Mouse (Mus musculus): ENCODE data around the gene 4930550C14Rik. TPM values are rescaled to one million over a fixed set of nuclear protein-coding genes. Genes with fewer than 3 reads are reported as not detected.
A peak's percentile ranks its signal among the peaks of the same experiment; 100 is the strongest.

The 4930550C14Rik gene
- total RNA-seq, 2 experiments from 2014 or later = not detected

DNA sequence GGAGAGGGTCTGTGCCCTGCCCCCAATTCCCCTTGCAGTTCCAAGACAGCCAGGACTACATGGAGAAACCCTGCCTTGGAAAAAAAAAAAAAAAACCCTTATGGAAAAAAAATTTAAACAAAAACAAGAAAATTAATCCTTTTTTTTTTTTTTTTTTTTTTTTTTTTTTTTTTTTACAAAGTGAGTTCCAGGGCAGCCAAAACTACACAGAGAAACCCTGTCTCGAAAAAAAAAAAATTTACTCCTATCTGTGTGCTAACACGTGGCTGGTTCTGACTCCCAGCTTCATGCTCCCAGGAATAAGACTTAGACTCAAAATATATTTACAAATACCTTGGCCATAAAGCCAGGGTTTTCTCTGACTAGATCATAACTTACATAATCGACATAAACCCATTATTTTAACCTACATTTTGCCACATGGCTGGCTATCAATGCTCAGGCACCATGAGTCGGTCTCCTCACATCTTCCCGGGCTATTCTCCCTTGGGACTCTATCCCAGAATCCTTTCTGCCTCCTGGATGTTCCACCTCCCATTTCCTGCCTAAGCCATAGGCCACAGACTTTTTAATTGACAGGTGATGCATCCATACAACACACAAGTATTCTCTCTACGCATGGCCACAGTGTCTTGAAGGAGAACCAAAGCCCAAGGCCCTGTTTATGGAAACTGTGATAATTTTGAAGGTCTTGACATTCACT lies 2.1 kb downstream of the 4930550C14Rik start:
- no peak for DNase-seq

DNA sequence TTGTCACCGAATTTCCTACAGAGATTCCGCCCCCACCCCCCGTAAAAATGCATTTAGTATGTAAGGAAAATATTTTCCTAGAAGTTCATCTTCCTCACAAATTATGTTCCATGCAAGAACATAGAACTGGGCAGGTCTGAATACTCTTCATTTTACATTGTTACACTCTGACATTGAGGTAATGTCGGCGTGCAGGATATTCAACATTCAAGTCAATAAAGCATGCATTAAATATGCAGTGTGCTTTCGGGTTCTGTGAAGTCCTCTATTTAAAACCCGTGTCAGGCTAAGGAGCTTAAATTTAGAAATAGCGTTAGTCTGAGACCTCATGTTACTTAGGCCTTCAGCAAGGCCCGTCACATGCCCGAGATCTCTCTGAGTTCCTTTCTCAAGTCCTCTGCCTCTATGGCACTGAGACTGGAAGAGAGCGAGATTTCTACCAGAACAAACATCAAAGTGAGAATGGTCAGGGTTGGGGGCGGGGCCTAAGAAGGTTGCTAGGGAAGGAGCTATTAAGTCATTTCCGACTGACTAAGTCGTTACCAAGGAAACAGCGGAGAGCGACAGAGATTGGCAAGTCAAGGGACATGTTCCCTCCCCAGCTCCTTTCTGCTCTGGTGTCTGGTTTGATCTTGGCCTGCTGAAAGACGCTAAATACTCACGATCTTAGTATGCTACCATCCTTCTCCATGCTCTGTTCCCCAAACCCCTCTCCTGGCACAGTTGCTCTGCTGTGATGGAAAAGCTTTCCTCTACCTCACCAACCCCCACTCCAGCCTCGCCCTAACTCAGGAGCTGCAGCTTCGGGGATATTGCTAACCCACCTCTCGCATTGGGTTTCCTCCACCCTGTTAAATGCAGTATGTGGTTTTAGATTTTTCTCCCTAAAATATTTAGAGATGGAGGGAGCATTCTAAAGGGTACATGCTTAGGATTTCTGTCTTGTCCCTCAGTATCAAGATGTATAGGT lies 2.9 kb downstream of the 4930550C14Rik start:
- peak; percentile 50 for DNase-seq

- no peak for DNase-seq
These were observed 6.4 kb downstream of the 4930550C14Rik start for GRCm38 (mm10) chr9:53408548-53408947.

- DNase-seq = no peak
These were observed 6.8 kb downstream of the 4930550C14Rik start for GRCm38 (mm10) chr9:53408953-53409361.

DNA sequence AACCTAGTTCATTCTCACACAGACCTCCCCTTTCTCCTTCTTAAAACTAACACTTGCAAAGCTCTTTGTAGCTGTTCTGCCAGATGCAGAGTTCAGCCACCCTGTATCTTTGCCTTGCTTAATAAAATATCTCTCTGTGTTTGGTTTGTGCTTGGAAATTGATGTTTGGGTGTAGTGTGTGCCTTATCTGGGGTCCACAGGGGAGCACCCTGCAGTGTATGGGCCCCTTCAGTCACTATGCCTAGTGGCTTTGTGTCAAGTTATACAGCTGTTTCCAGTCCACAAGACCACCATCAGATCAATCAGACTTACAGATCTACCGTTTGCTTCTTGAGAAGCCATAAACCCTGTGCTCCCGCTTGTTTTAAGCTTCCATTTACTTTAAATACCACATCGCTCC lies 7.3 kb downstream of the 4930550C14Rik start:
- DNase-seq = no peak

DNA sequence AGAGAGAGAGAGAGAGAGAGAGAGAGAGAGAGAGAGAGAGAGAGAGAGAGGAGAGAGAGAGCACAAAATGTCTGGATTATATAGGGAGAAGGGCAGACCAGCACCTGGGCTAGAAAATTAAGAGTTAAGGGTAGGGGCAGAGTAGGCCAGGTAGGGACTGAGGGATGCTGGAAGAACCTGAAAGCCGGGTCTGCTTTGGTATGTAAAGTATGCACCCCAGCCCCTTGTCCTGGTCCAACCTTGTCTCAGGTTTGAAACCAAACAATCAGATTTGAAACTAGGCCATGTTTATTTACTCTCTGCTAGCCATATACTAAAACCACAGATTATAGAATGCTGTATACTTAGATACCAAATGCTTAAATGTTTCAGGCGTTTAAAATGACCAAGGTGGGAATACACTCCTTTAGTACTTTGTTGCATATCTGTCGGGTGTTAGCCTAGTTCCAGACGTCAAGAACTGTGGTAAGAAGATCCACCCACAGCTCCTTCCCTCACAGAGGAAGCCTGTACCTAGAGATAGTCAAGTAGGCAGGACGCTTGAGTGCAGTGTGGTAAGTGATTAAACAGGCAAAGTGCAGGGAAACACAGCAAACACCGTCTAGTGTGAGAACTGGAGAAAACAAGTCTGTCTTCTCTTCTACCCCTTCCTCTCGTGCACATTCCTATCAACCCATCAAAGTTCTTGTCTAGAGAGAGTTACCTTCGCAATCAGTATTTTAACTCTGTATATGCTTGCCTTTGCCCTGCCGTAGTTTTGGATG lies 20.2 kb downstream of the 4930550C14Rik start:
- no peak for DNase-seq

GRCm38 (mm10) chr9:53426726-53427125 lies 24.6 kb downstream of the 4930550C14Rik start:
- no peak for DNase-seq

GRCm38 (mm10) chr9:53427638-53428037 lies 25.5 kb downstream of the 4930550C14Rik start:
- no peak for DNase-seq

GRCm38 (mm10) chr9:53435830-53436570 lies 33.9 kb downstream of the 4930550C14Rik start:
- no peak for DNase-seq

GRCm38 (mm10) chr9:53450609-53451008 lies 48.5 kb downstream of the 4930550C14Rik start:
- no peak for DNase-seq

DNA sequence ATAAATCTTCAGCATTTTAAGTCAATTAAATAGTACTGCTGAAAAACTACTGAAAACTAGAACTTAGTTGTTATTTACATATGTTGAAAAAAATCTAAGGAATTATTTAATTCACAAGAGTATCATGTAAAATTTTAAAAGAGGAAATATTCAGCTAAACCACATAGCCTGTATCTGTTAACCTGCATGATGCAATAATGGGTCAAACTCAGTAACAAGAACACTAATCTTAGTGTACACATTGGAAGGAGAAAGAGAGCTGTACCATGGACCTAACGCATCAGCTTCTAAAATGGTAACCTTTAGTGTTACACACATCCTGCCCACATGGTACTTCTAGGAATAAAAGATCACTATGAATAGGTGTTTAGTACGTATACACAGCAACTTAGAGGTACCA lies 49.9 kb downstream of the 4930550C14Rik start:
- DNase-seq = no peak

DNA sequence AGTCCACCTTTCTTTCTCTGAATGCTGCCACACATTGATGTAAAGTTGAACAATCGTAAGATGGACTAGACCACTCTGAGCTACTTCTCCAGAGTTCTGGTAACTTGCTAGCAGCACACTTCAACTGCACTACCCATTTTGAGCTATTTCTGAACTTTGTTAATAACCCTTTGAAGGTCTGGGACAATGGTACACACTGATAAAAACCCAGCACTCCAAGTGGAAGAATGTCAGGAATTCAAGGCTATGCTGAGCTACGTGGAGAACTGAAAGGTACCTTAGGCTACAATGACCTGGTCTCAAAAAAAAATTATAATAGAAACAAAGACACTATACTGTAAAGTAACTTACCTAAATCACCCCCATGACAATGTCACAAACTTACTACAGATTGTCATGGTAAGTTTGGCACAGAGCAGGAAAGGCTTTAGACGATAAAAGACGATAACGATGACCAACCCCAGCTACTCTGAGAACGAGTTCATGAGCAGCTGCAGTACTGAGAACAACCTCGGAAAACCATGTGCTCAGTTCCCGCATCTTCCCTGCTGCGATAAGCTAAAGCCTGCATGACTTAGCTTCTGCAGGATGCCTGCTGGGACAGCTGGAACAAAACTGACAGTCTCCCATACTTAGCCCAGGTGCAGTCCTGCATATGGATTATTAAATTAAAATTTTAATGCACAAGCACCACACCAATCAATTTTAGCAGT lies 70.8 kb downstream of the 4930550C14Rik start:
- no peak for DNase-seq

Small RNA genes within 50 kb of the gene (microRNA-seq; reads per million reads assigned to microRNA genes)
- gene Mir130c (ENCODE audit: borderline replicate concordance in 2 of 2) = 0 reads per million in 2 experiments

Other genes with a start within 250 kb of the 4930550C14Rik start
- 1 to 10 TPM; 8.0 to 8.4 TPM for gene Ddx10, start 154.3 kb upstream of the 4930550C14Rik start, total RNA-seq (2021)
- gene Exph5, start 100.7 kb upstream of the 4930550C14Rik start, total RNA-seq (2021) = under 1 TPM; 0.54 to 0.95 TPM
- 1 to 10 TPM; 5.4 to 5.7 TPM for gene Kdelc2, start 18.3 kb upstream of the 4930550C14Rik start, total RNA-seq (2021)
- 1 to 10 TPM; 4.8 to 6.8 TPM for gene Atm, start 134.4 kb downstream of the 4930550C14Rik start, total RNA-seq (2021)
- 1 to 10 TPM; 3.6 to 4.3 TPM for gene Npat, start 134.7 kb downstream of the 4930550C14Rik start, total RNA-seq (2021)
- gene Acat1, start 208.1 kb downstream of the 4930550C14Rik start, total RNA-seq (2021) = 100 to 1,000 TPM in 1 of 2 experiments, 10 to 100 TPM in 1; 84.1 to 102 TPM

All from gastrocnemius, postnatal 25 days (tissue).